Mouse (Mus musculus): ENCODE measurements around the gene H3f3a. TPM values are rescaled to one million over a fixed set of nuclear protein-coding genes. Genes with fewer than 3 reads are reported as not detected.
"Not testable (repeated sequence)": the region's sequence is repeated elsewhere in the genome, so short reads cannot be mapped to it uniquely, and the experiment has no call there.

H3f3a gene
- polyA plus RNA-seq, 1 experiment from 2014 or later = 3,506 TPM

GRCm38 (mm10) chr1:180837186-180837585 is 23.4 kb upstream of the H3f3a start:
- H3K36me3 ChIP-seq = no peaks in the 10 kb centered on the region
- no peak overlapping the region for H3K27ac ChIP-seq
- no peaks in the 10 kb centered on the region for H3K4me1 ChIP-seq
- H3K4me3 ChIP-seq = no peak overlapping the region
- no peaks in the 10 kb centered on the region for H3K9me3 ChIP-seq
- WGBS = 91% methylated on average over 5 of the region's 5 CpGs
- H3K9ac ChIP-seq = no peak overlapping the region
- no peaks in the 10 kb centered on the region for H3K27me3 ChIP-seq (replicated peaks)
- ATAC-seq (ENCODE audit: low FRiP score, low read depth) = no peak
- no peak overlapping the region for H3K4me2 ChIP-seq (replicated peaks)

- not testable (repeated sequence) for H3K27ac ChIP-seq; H3K9me3 ChIP-seq; H3K36me3 ChIP-seq; H3K4me2 ChIP-seq (replicated peaks); H3K27me3 ChIP-seq (replicated peaks); H3K4me3 ChIP-seq; ATAC-seq (ENCODE audit: low FRiP score, low read depth); H3K4me1 ChIP-seq; H3K9ac ChIP-seq
- 86% methylated on average over 8 of the region's 8 CpGs for WGBS
Measured at GRCm38 (mm10) chr1:180836467-180836866, 22.7 kb upstream of the H3f3a start.

DNA sequence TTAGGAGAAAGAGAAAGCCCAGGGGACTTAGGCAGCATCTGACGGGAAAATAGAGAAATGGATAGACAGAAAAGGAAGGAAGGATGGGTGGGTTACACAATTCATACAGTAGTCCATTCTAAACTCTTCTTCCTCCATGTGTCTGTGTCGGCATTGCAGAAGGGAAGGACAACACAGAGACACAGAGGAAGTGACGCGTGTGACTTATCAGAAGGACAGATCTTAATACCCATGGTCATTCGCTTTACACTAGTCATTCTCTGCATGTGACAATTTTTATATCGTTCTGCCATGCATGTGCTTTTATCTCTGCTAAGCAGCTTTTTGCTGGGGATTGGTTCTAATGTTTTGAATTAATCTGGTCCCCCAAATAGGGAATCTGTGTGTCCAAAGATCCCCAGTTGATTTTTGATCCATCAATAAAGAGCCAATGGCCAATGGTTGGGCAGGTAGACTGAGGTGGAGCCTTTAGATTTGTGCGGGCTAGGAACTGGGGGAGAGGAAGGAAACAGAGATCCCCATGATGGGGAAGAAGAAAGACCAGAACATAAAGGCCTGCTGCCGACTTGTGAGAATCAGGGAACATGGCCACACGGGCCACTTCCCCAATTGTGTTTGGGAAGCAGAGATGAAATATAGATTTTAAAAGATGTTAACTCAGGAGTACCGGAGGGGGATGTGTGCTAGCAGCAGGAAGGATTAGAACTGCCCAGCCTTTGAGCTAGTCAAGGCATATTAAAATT is 21.7 kb upstream of the H3f3a start:
- WGBS = 84% methylated on average over 10 of the region's 10 CpGs
- no peaks in the 10 kb centered on the region for H3K27me3 ChIP-seq (replicated peaks)
- H3K9ac ChIP-seq = no peak overlapping the region
- no peak overlapping the region for H3K4me2 ChIP-seq (replicated peaks)
- no peak overlapping the region for H3K27ac ChIP-seq
- peaks cover 2% of the 10 kb centered on the region; the same call in 1 of the 2 replicates for H3K4me1 ChIP-seq
- H3K36me3 ChIP-seq = no peaks in the 10 kb centered on the region
- no peak overlapping the region for H3K4me3 ChIP-seq
- ATAC-seq (ENCODE audit: low FRiP score, low read depth) = no peak
- H3K9me3 ChIP-seq = no peaks in the 10 kb centered on the region

DNA sequence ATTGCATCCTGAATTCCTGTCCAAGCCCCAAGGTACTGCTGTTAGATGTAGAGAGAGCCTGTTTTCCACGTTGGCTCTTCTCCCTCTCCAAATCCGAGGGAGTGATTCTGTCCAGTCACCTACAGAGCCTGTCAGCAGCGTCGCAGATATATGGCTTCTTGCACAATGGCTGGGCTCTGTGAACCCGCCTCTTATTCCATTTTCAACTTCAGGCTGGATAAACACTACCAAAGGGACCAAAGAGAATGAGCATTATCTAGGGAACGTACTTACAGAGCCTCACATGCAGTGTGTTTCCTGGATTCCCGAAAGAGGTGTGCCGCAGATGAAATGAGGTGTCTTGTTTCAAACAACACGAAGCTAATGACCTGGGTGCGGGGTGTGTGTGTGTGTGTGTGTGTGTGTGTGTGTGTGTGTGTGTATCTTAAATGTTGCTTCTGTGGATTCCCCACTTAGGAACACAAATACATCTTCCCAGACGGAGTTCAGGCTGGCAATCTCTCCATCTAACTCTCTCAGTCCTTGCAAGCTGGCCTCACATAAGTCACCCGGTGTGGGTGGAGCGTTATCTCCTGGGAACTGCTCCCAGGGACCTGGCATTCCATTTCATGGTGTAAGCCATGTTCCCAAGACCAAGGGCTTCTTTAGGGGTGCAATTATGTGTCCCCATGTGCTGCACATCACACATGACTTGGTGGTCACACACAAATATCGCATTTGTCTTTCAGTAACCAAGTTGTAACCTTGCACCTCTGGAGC is 17.0 kb upstream of the H3f3a start:
- no peaks in the 10 kb centered on the region for H3K36me3 ChIP-seq
- no peak for ATAC-seq (ENCODE audit: low FRiP score, low read depth)
- 52% methylated on average over 14 of the region's 14 CpGs for WGBS
- H3K4me2 ChIP-seq (replicated peaks) = no peak overlapping the region
- no peak overlapping the region for H3K27ac ChIP-seq
- no peak overlapping the region for H3K4me3 ChIP-seq
- H3K9ac ChIP-seq = no peak overlapping the region
- no peaks in the 10 kb centered on the region for H3K9me3 ChIP-seq
- no peaks in the 10 kb centered on the region for H3K27me3 ChIP-seq (replicated peaks)
- H3K4me1 ChIP-seq = peaks cover 7% of the 10 kb centered on the region; the same call in 1 of the 2 replicates

DNA sequence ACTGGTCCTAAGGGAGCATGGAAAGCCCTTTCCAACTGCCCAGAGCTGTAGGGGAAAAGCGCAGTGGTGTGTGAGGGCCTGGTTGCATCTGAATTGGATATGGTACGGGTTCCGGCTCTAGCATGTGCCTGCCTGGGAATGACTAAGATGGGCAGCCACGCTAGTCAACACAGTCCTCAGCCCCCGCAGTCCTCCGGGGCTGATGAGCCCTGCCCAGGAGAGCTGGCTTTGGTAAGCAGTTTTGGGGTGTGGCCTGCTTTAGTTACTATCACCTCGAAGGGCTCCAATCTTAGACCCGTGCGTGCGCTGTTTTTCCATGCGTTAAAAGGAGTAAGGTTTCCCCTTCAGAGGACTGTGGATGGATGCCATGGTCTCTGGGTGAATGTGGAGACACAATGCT is 16.4 kb upstream of the H3f3a start:
- no peak overlapping the region for H3K9ac ChIP-seq
- peaks cover 7% of the 10 kb centered on the region; the same call in 1 of the 2 replicates for H3K4me1 ChIP-seq
- H3K4me3 ChIP-seq = no peak overlapping the region
- H3K27ac ChIP-seq = no peak overlapping the region
- H3K36me3 ChIP-seq = no peaks in the 10 kb centered on the region
- no peak overlapping the region for H3K4me2 ChIP-seq (replicated peaks)
- ATAC-seq (ENCODE audit: low FRiP score, low read depth) = no peak
- 87% methylated on average over 11 of the region's 11 CpGs for WGBS
- no peaks in the 10 kb centered on the region for H3K27me3 ChIP-seq (replicated peaks)
- H3K9me3 ChIP-seq = no peaks in the 10 kb centered on the region

GRCm38 (mm10) chr1:180829775-180830174 is 16.0 kb upstream of the H3f3a start:
- peaks cover 7% of the 10 kb centered on the region; the same call in 1 of the 2 replicates for H3K4me1 ChIP-seq
- H3K9me3 ChIP-seq = no peaks in the 10 kb centered on the region
- H3K4me3 ChIP-seq = no peak overlapping the region
- H3K27ac ChIP-seq = no peak overlapping the region
- no peak overlapping the region for H3K9ac ChIP-seq
- no peak for ATAC-seq (ENCODE audit: low FRiP score, low read depth)
- H3K27me3 ChIP-seq (replicated peaks) = no peaks in the 10 kb centered on the region
- 82% methylated on average over 11 of the region's 11 CpGs for WGBS
- no peaks in the 10 kb centered on the region for H3K36me3 ChIP-seq
- no peak overlapping the region for H3K4me2 ChIP-seq (replicated peaks)

GRCm38 (mm10) chr1:180826634-180827033 is 12.9 kb upstream of the H3f3a start:
- Histone ChIP-seq H3K9me3 (no peaks in the 10 kb centered on the region), H3K27me3 (replicated peaks) (no peaks in the 10 kb centered on the region), H3K9ac (no peak overlapping the region), H3K4me1 (peaks cover 7% of the 10 kb centered on the region; the same call in 1 of the 2 replicates), H3K36me3 (no peaks in the 10 kb centered on the region), H3K27ac (no peak overlapping the region), H3K4me3 (no peak overlapping the region), H3K4me2 (replicated peaks) (no peak overlapping the region)
- no peak for ATAC-seq (ENCODE audit: low FRiP score, low read depth)
- WGBS = 94% methylated on average over 4 of the region's 4 CpGs

DNA sequence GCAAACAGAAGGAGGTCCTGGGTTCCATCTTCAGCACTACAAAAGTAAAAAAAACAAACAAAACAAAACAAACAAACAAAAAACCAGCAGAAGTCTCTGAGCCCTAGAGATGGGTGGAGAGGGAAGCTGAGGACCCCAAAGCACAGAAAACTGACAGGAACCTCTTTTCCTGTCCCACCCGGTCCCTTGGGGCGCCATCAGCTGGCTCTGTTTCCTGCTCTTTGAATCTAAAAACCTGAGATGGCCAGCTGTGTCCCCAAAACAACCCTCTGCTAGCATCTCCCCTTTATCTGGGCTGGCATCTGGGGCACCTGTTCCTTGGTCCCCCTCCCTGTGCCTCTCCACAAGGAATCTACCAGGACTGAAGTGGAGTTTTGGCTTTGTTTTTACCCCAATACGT is 11.0 kb upstream of the H3f3a start:
- Histone ChIP-seq H3K9ac (no peak overlapping the region), H3K4me1 (no peaks in the 10 kb centered on the region), H3K9me3 (no peaks in the 10 kb centered on the region), H3K36me3 (no peaks in the 10 kb centered on the region), H3K27me3 (replicated peaks) (no peaks in the 10 kb centered on the region), H3K4me3 (no peak overlapping the region), H3K27ac (no peak overlapping the region), H3K4me2 (replicated peaks) (no peak overlapping the region)
- ATAC-seq (ENCODE audit: low FRiP score, low read depth) = no peak
- 78% methylated on average over 3 of the region's 3 CpGs for WGBS

GRCm38 (mm10) chr1:180823716-180824115 is 10.0 kb upstream of the H3f3a start:
- no peaks in the 10 kb centered on the region for H3K9me3 ChIP-seq
- H3K36me3 ChIP-seq = no peaks in the 10 kb centered on the region
- H3K27me3 ChIP-seq (replicated peaks) = no peaks in the 10 kb centered on the region
- no peaks in the 10 kb centered on the region for H3K4me1 ChIP-seq
- no peak overlapping the region for H3K4me2 ChIP-seq (replicated peaks)
- 84% methylated on average over 3 of the region's 3 CpGs for WGBS
- ATAC-seq (ENCODE audit: low FRiP score, low read depth) = no peak
- no peak overlapping the region for H3K9ac ChIP-seq
- H3K27ac ChIP-seq = no peak overlapping the region
- no peak overlapping the region for H3K4me3 ChIP-seq

DNA sequence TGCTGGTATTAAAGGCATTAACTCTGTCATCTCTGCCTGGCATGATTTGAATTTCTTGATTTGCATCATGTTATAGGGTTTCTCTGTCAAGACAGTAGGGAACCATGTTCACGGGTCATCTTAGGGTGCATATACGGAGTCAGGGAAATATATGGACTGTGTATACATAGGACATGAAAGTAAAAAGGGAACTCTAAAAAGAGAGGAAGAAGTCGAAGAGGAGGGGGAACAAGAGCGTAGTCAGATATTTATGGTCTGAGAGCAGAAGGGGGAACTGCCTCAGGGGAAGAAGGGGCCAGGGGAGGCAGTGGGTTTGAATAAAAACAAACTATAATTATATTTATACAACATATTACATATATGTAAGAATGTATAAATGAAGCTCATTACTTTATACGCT is 8.5 kb upstream of the H3f3a start:
- no peaks in the 10 kb centered on the region for H3K9me3 ChIP-seq
- ATAC-seq (ENCODE audit: low FRiP score, low read depth) = no peak
- H3K27ac ChIP-seq = no peak overlapping the region
- no peak overlapping the region for H3K9ac ChIP-seq
- H3K4me2 ChIP-seq (replicated peaks) = no peak overlapping the region
- H3K36me3 ChIP-seq = no peaks in the 10 kb centered on the region
- H3K27me3 ChIP-seq (replicated peaks) = no peaks in the 10 kb centered on the region
- WGBS = 84% methylated on average over 5 of the region's 5 CpGs
- H3K4me1 ChIP-seq = no peaks in the 10 kb centered on the region
- no peak overlapping the region for H3K4me3 ChIP-seq

DNA sequence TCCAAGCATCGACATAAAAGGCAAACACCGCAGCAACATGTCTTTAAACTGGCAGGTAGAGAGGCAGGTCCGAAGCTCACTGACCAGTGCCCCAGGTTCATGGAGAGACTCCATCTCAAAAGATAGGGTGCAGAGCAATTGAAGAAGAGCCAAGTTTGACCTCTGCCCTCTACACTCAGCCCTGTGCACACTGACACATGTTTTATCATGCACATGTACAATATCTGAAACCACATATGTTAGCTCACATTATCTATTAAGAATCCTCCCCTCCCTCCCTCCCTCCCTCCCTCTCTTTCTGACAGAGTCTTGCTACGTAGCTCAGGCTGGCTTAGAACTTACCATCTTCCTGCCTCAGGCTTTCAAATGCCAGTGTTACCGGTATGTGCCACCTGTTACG is 7.4 kb upstream of the H3f3a start:
- no peak for ATAC-seq (ENCODE audit: low FRiP score, low read depth)
- 0 out of 2 replicates have a peak, but pooled peaks cover under 1% of the 10 kb centered on the region for H3K4me1 ChIP-seq

DNA sequence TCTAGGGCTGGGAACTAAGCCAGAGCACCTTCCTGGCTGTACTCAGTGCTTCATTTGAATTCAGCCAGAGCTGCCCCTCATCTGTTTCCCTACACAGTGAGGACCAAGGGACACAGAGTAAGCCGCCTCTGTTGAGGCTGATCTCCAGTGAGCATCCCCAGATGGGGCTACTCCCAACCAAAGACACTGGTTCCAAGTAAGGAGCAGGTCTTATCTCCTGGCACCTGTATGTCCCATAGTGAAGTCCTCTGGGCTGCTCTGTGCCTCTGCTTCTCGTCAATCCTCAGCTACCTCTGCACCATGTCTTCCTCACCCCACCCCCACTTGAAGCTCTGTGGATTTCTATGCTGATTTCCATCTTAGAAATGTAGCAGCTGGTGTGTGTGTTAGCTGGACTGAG is 4.3 kb upstream of the H3f3a start:
- H3K4me3 ChIP-seq = no peak overlapping the region
- H3K9me3 ChIP-seq = no peaks in the 10 kb centered on the region
- H3K36me3 ChIP-seq = no peaks in the 10 kb centered on the region
- H3K27me3 ChIP-seq (replicated peaks) = no peaks in the 10 kb centered on the region
- H3K27ac ChIP-seq = no peak overlapping the region
- ATAC-seq (ENCODE audit: low FRiP score, low read depth) = no peak
- H3K4me1 ChIP-seq = peaks cover 14% of the 10 kb centered on the region; the same call in 1 of the 2 replicates
- no peak overlapping the region for H3K9ac ChIP-seq
- WGBS = 81% methylated on average over 2 of the region's 2 CpGs
- H3K4me2 ChIP-seq (replicated peaks) = no peak overlapping the region

More for the DNA sequence above, 7.4 kb upstream of the H3f3a start:
- Histone ChIP-seq H3K27ac (no peak overlapping the region), H3K4me3 (no peak overlapping the region), H3K4me2 (replicated peaks) (no peak overlapping the region), H3K9me3 (no peaks in the 10 kb centered on the region), H3K27me3 (replicated peaks) (no peaks in the 10 kb centered on the region), H3K36me3 (no peaks in the 10 kb centered on the region), H3K9ac (no peak overlapping the region)
- WGBS = 88% methylated on average over 6 of the region's 6 CpGs
